Comparison of ENCODE assay signal across 8 mouse cellular contexts in genomic region chr8:70630532-70631381, GRCm38 (mm10). TPM values are rescaled to one million over a fixed set of nuclear protein-coding genes. Genes with fewer than 3 reads are reported as not detected.
DNase-seq lines count a peak whose midpoint lies in the region; ATAC-seq and TF ChIP-seq lines count a peak whose summit lies in the region.

No protein-coding gene starts in this region.

- in situ Hi-C loops in ES-E14 (cut with MboI; ENCODE audit: low sequenced_read_pairs in 2 of 2, unreplicated experiment in 2 of 2), result no loop called here

- peak; percentile 61 for ATAC-seq in intestine, postnatal 0 days
- no peak for ATAC-seq in neural tube, embryonic 13.5 days (ENCODE audit: low read depth)

- 17% methylated on average over 22 of the region's 22 CpGs for WGBS in intestine, postnatal 0 days
- 13% methylated on average over 22 of the region's 22 CpGs for WGBS in neural tube, embryonic 13.5 days

- peaks cover 0 to 14% of the 10 kb centered on the region in 2 experiments; a peak in 2 of 4 replicates for H3K4me1 ChIP-seq in ES-E14 (ENCODE audit: control insufficient read depth in 2 of 2, insufficient read depth in 2 of 2, low read length in 2 of 2, poor library complexity in 1 of 2)
- H3K4me1 ChIP-seq in intestine, postnatal 0 days (replicated peaks; ENCODE audit: control insufficient read depth, insufficient read depth, low read length), result no peaks in the 10 kb centered on the region
- H3K4me1 ChIP-seq in neural tube, embryonic 13.5 days (replicated peaks), result peaks cover 25% of the 10 kb centered on the region

- H3K4me2 ChIP-seq in intestine, postnatal 0 days (replicated peaks; ENCODE audit: low read depth), result peak overlapping the region; percentile 67
- H3K4me2 ChIP-seq in neural tube, embryonic 13.5 days, result peak overlapping the region; percentile 62

- DNase-seq in ES-E14 (ENCODE audit: low read depth, low spot score), result peak; percentile 84
- DNase-seq in adrenal gland, postnatal 25 days, result peak; percentile 75
- DNase-seq in gastrocnemius, postnatal 14 days, result peak; percentile 73
- peak; percentile 68 to 82 for DNase-seq in lung, adult 18-20 months
- DNase-seq in layer of hippocampus, adult 18-20 months (ENCODE audit: low spot score in 2 of 2), result no peak
- no peak for DNase-seq in cerebellum, postnatal 36 days

- intact Hi-C loops in gastrocnemius, postnatal 14 days (cut with DNase I; ENCODE audit: low total_unique reads), result no loop called here

- peak overlapping the region; percentile 70 for H3K9ac ChIP-seq in ES-E14 (ENCODE audit: insufficient read depth, low read depth, low read length, poor library complexity, severe bottlenecking)
- H3K9ac ChIP-seq in intestine, postnatal 0 days (ENCODE audit: low read depth, low read length), result peak overlapping the region; percentile 23; the same call in 1 of the 2 replicates
- H3K9ac ChIP-seq in neural tube, embryonic 13.5 days, result no peak overlapping the region

- peak overlapping the region; percentile 61 to 62 for H3K4me3 ChIP-seq in ES-E14 (ENCODE audit: insufficient read depth in 1 of 2, low read depth in 1 of 2, low read length in 2 of 2, poor library complexity in 1 of 2, severe bottlenecking in 1 of 2)
- H3K4me3 ChIP-seq in intestine, postnatal 0 days (ENCODE audit: low read depth, low read length), result peak overlapping the region; percentile 39
- H3K4me3 ChIP-seq in neural tube, embryonic 13.5 days, result no peak overlapping the region

- no peak for TF ChIP-seq CTCF in intestine, postnatal 0 days (IDR thresholded peaks at IDR 0.05; ENCODE audit: low read depth)

- H3K9me3 ChIP-seq in ES-E14 (ENCODE audit: control insufficient read depth, insufficient read depth, low read depth, low read length), result no peaks in the 10 kb centered on the region
- H3K9me3 ChIP-seq in intestine, postnatal 0 days (ENCODE audit: control insufficient read depth), result no peaks in the 10 kb centered on the region
- H3K9me3 ChIP-seq in neural tube, embryonic 13.5 days, result no peaks in the 10 kb centered on the region

- no peaks in the 10 kb centered on the region for H3K27me3 ChIP-seq in intestine, postnatal 0 days (replicated peaks; ENCODE audit: control insufficient read depth, insufficient read depth, low read length)
- H3K27me3 ChIP-seq in neural tube, embryonic 13.5 days, result peaks cover 13% of the 10 kb centered on the region

- no peaks in the 10 kb centered on the region; the same call in 1 of the 2 replicates for H3K36me3 ChIP-seq in ES-E14 (ENCODE audit: control insufficient read depth, insufficient read depth, low read length, poor library complexity, severe bottlenecking)
- no peaks in the 10 kb centered on the region for H3K36me3 ChIP-seq in intestine, postnatal 0 days (ENCODE audit: control insufficient read depth, insufficient read depth)
- no peaks in the 10 kb centered on the region for H3K36me3 ChIP-seq in neural tube, embryonic 13.5 days

- H3K27ac ChIP-seq in ES-E14 (ENCODE audit: insufficient read depth, low read depth, low read length, poor library complexity, severe bottlenecking), result peak overlapping the region; percentile 77
- H3K27ac ChIP-seq in intestine, postnatal 0 days (ENCODE audit: low read depth, low read length), result peak overlapping the region; percentile 78
- H3K27ac ChIP-seq in neural tube, embryonic 13.5 days (replicated peaks), result no peak overlapping the region

TF ChIP-seq in ES-E14, 5 proteins besides CTCF, POLR2A, EP300 and RAD21:
- no peak for TF ChIP-seq CHD2 (IDR thresholded peaks at IDR 0.05; ENCODE audit: low read depth, low read length)
- no peak for TF ChIP-seq HCFC1 (IDR thresholded peaks at IDR 0.05; ENCODE audit: borderline replicate concordance, insufficient read depth, low read length)
- no peak for TF ChIP-seq ZC3H11A (IDR thresholded peaks at IDR 0.05; ENCODE audit: borderline replicate concordance, low read depth, low read length)
- TF ChIP-seq MAFK (IDR thresholded peaks at IDR 0.05; ENCODE audit: insufficient read depth, low read depth, low read length), result no peak
- TF ChIP-seq ZNF384 (IDR thresholded peaks at IDR 0.05; ENCODE audit: low read depth, low read length), result no peak

RNA-seq across cellular contexts. Expression of gene Gdf15, which starts 1.5 kb away (rescaled TPM):
- total RNA-seq in ES-E14 (2012; rRNA removed), result 7.0 and 18.8 TPM in 2 replicates
- 2.2 and 5.7 TPM in 2 replicates for total RNA-seq in adrenal gland, postnatal 25 days (2021)
- total RNA-seq in gastrocnemius, postnatal 14 days (2021), result not detected
- polyA plus RNA-seq in intestine, postnatal 0 days (2015; fragmentation: Nextera tagmentation; extraction: Ambion mirVana), result 1.7 and 1.9 TPM in 2 replicates
- not detected in 2 replicates for polyA plus RNA-seq in neural tube, embryonic 13.5 days (2015; fragmentation: Nextera tagmentation; extraction: Ambion mirVana)
- total RNA-seq in layer of hippocampus, adult 18-20 months (2021), result not detected

RNA-seq across cellular contexts. Expression of gene Lrrc25, which starts 14.8 kb away (rescaled TPM):
- total RNA-seq in ES-E14 (2012; rRNA removed), result 0.13 TPM in 1 of 2 replicates, not detected in the other
- 1.0 and 2.2 TPM in 2 replicates for total RNA-seq in adrenal gland, postnatal 25 days (2021)
- total RNA-seq in gastrocnemius, postnatal 14 days (2021), result under 1 TPM; 0.53 to 0.88 TPM
- 2.1 and 2.2 TPM in 2 replicates for polyA plus RNA-seq in intestine, postnatal 0 days (2015; fragmentation: Nextera tagmentation; extraction: Ambion mirVana)
- 1.5 and 1.8 TPM in 2 replicates for polyA plus RNA-seq in neural tube, embryonic 13.5 days (2015; fragmentation: Nextera tagmentation; extraction: Ambion mirVana)
- under 1 TPM; 0.33 to 0.37 TPM for total RNA-seq in layer of hippocampus, adult 18-20 months (2021)

RNA-seq across cellular contexts. Expression of gene Ssbp4, which starts 22.1 kb away (rescaled TPM):
- total RNA-seq in ES-E14 (2012; rRNA removed), result 85.5 and 142 TPM in 2 replicates
- total RNA-seq in adrenal gland, postnatal 25 days (2021), result 82.0 and 88.2 TPM in 2 replicates
- 10 to 100 TPM; 22.9 to 25.7 TPM for total RNA-seq in gastrocnemius, postnatal 14 days (2021)
- polyA plus RNA-seq in intestine, postnatal 0 days (2015; fragmentation: Nextera tagmentation; extraction: Ambion mirVana), result 63.2 and 65.3 TPM in 2 replicates
- 117 and 141 TPM in 2 replicates for polyA plus RNA-seq in neural tube, embryonic 13.5 days (2015; fragmentation: Nextera tagmentation; extraction: Ambion mirVana)
- 100 to 1,000 TPM; 272 to 279 TPM for total RNA-seq in layer of hippocampus, adult 18-20 months (2021)

RNA-seq across cellular contexts. Expression of gene Pgpep1, which starts 29.4 kb away (rescaled TPM):
- total RNA-seq in ES-E14 (2012; rRNA removed), result 15.5 and 21.4 TPM in 2 replicates
- total RNA-seq in adrenal gland, postnatal 25 days (2021), result 98.1 and 129 TPM in 2 replicates
- 10 to 100 TPM; 18.2 to 21.6 TPM for total RNA-seq in gastrocnemius, postnatal 14 days (2021)
- 79.0 and 92.1 TPM in 2 replicates for polyA plus RNA-seq in intestine, postnatal 0 days (2015; fragmentation: Nextera tagmentation; extraction: Ambion mirVana)
- polyA plus RNA-seq in neural tube, embryonic 13.5 days (2015; fragmentation: Nextera tagmentation; extraction: Ambion mirVana), result 102 and 108 TPM in 2 replicates
- total RNA-seq in layer of hippocampus, adult 18-20 months (2021), result 10 to 100 TPM; 20.0 to 23.3 TPM

RNA-seq across cellular contexts. Expression of gene Isyna1, which starts 36.6 kb away (rescaled TPM):
- total RNA-seq in ES-E14 (2012; rRNA removed), result 161 and 250 TPM in 2 replicates
- total RNA-seq in adrenal gland, postnatal 25 days (2021), result 89.7 and 101 TPM in 2 replicates
- 10 to 100 TPM; 18.7 to 24.7 TPM for total RNA-seq in gastrocnemius, postnatal 14 days (2021)
- 19.4 and 21.0 TPM in 2 replicates for polyA plus RNA-seq in intestine, postnatal 0 days (2015; fragmentation: Nextera tagmentation; extraction: Ambion mirVana)
- polyA plus RNA-seq in neural tube, embryonic 13.5 days (2015; fragmentation: Nextera tagmentation; extraction: Ambion mirVana), result 113 and 115 TPM in 2 replicates
- total RNA-seq in layer of hippocampus, adult 18-20 months (2021), result 10 to 100 TPM; 47.3 to 47.7 TPM

Comparison
In these comparisons a context has a peak if more than half of its experiments do, and no peak if none do; other contexts are left out.
1. DNase-seq: peak in ES-E14 (single experiment), adrenal gland, postnatal 25 days (single experiment), gastrocnemius, postnatal 14 days (single experiment) and lung, adult 18-20 months (2 of 2); none in layer of hippocampus, adult 18-20 months (0 of 2) and cerebellum, postnatal 36 days (0 of 2).